ENCODE assay signal across 8 mouse cellular contexts in the genomic region with DNA sequence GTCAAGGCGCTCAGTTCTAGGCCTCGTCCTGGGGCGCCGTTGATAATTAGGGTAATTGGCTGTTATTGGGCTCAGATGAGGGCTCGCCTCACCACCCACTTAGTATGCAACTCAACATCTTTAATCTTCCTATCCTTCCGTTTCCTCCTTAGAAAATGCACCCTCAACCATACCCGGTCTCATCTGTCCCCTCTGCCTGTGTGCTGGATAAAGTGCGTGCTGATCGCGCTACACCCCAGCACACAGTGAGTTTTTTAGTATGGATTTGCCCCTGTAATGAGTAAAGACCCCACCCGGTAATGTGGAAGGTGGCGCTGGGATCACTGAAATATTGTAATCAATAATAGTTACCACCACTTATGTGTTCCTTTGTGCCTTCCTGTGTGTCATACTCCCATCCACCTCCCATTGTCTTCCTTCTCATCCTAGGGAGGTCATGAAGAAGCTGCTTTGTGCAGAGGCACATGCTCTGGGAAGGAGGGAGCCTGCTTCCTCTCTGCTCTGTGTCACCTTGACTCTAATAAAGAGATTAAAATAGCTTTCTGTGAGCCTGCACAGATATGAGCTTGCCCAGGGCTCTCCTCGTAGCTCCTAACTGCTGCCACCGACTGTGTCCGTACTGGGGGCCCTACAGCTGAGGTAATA. TPM values are rescaled to one million over a fixed set of nuclear protein-coding genes. Genes with fewer than 3 reads are reported as not detected.
DNase-seq lines count a peak whose midpoint lies in the region; ATAC-seq and TF ChIP-seq lines count a peak whose summit lies in the region.

No protein-coding gene starts in this region.

- 5% methylated on average over 15 of the region's 15 CpGs for WGBS in heart, embryonic 10.5 days
- 12% methylated on average over 15 of the region's 15 CpGs for WGBS in forebrain, embryonic 12.5 days
- WGBS in liver, embryonic 11.5 days: 5% methylated on average over 15 of the region's 15 CpGs

- no peak for TF ChIP-seq EP300 in ES-Bruce4 (IDR thresholded peaks at IDR 0.05; ENCODE audit: insufficient read depth, low read depth, low read length)

- no peaks in the 10 kb centered on the region for H3K27me3 ChIP-seq in heart, embryonic 10.5 days (ENCODE audit: insufficient read depth, poor library complexity, severe bottlenecking)
- H3K27me3 ChIP-seq in ES-Bruce4 (ENCODE audit: control insufficient read depth, insufficient read depth, low read length, poor library complexity, severe bottlenecking): no peaks in the 10 kb centered on the region
- H3K27me3 ChIP-seq in forebrain, embryonic 12.5 days: peaks cover 7% of the 10 kb centered on the region; the same call in 1 of the 2 replicates
- H3K27me3 ChIP-seq in liver, embryonic 11.5 days (replicated peaks; ENCODE audit: control insufficient read depth, insufficient read depth, low read length): no peaks in the 10 kb centered on the region

- DNase-seq in heart, embryonic 10.5 days (ENCODE audit: low spot score): no peak
- no peak for DNase-seq in heart, adult 18-20 months
- no peak for DNase-seq in liver, embryonic 11.5 days (ENCODE audit: low spot score)
- DNase-seq in yolk sac, embryonic 10.5 days (ENCODE audit: low spot score): peak; percentile 31
- DNase-seq in thymus, postnatal 4 days: no peak
- no peak for DNase-seq in cerebellum, adult 11-12 months

- peaks cover 5% of the 10 kb centered on the region; the same call in 1 of the 2 replicates for H3K36me3 ChIP-seq in heart, embryonic 10.5 days
- no peaks in the 10 kb centered on the region for H3K36me3 ChIP-seq in ES-Bruce4 (ENCODE audit: control insufficient read depth, insufficient read depth, low read length, poor library complexity, severe bottlenecking)
- no peaks in the 10 kb centered on the region for H3K36me3 ChIP-seq in forebrain, embryonic 12.5 days (replicated peaks)
- no peaks in the 10 kb centered on the region for H3K36me3 ChIP-seq in liver, embryonic 11.5 days (ENCODE audit: control insufficient read depth, insufficient read depth, low read length)

- H3K4me1 ChIP-seq in heart, embryonic 10.5 days: peaks cover 18% of the 10 kb centered on the region
- no peaks in the 10 kb centered on the region for H3K4me1 ChIP-seq in ES-Bruce4 (ENCODE audit: control insufficient read depth, insufficient read depth, low read length)
- H3K4me1 ChIP-seq in forebrain, embryonic 12.5 days: peaks cover 27% of the 10 kb centered on the region
- peaks cover 13% of the 10 kb centered on the region; the same call in 1 of the 2 replicates for H3K4me1 ChIP-seq in liver, embryonic 11.5 days (replicated peaks; ENCODE audit: control insufficient read depth, insufficient read depth, low read length)

- no peak; the same call in none of the 2 replicates for ATAC-seq in forebrain, embryonic 12.5 days (ENCODE audit: low FRiP score)
- peak; percentile 24 for ATAC-seq in liver, embryonic 11.5 days (replicated peaks; ENCODE audit: low FRiP score)

- peak overlapping the region; percentile 97 for H3K4me2 ChIP-seq in forebrain, embryonic 12.5 days
- peak overlapping the region; percentile 84 for H3K4me2 ChIP-seq in liver, embryonic 11.5 days

- peak overlapping the region; percentile 71 for H3K9ac ChIP-seq in ES-Bruce4 (ENCODE audit: low read depth, poor library complexity, severe bottlenecking)
- peak overlapping the region; percentile 67 for H3K9ac ChIP-seq in forebrain, embryonic 12.5 days
- H3K9ac ChIP-seq in liver, embryonic 11.5 days (ENCODE audit: low read depth, low read length): peak overlapping the region; percentile 94

- no peaks in the 10 kb centered on the region for H3K9me3 ChIP-seq in heart, embryonic 10.5 days
- no peaks in the 10 kb centered on the region for H3K9me3 ChIP-seq in ES-Bruce4 (replicated peaks; ENCODE audit: control insufficient read depth, insufficient read depth, low read length, poor library complexity, severe bottlenecking)
- H3K9me3 ChIP-seq in forebrain, embryonic 12.5 days: no peaks in the 10 kb centered on the region
- no peaks in the 10 kb centered on the region for H3K9me3 ChIP-seq in liver, embryonic 11.5 days (ENCODE audit: control insufficient read depth, low read length)

- no peak for TF ChIP-seq CTCF in ES-Bruce4 (IDR thresholded peaks at IDR 0.05; ENCODE audit: low read depth, low read length)

- no peak for TF ChIP-seq POLR2A in ES-Bruce4 (IDR thresholded peaks at IDR 0.05; ENCODE audit: insufficient read depth, low read length)

- H3K27ac ChIP-seq in heart, embryonic 10.5 days: peak overlapping the region; percentile 94
- H3K27ac ChIP-seq in ES-Bruce4 (ENCODE audit: insufficient read depth, low read length): no peak overlapping the region
- H3K27ac ChIP-seq in forebrain, embryonic 12.5 days: peak overlapping the region; percentile 79
- H3K27ac ChIP-seq in liver, embryonic 11.5 days (ENCODE audit: low read depth, low read length): peak overlapping the region; percentile 52; the same call in 1 of the 2 replicates

- peak overlapping the region; percentile 82 for H3K4me3 ChIP-seq in heart, embryonic 10.5 days
- H3K4me3 ChIP-seq in ES-Bruce4 (ENCODE audit: low read depth, low read length): peak overlapping the region; percentile 90
- peak overlapping the region; percentile 79 for H3K4me3 ChIP-seq in forebrain, embryonic 12.5 days (replicated peaks)
- H3K4me3 ChIP-seq in liver, embryonic 11.5 days (ENCODE audit: low read depth, low read length): peak overlapping the region; percentile 87

RNA-seq across cellular contexts. Expression of gene Trappc6a, which starts 0.9 kb away (rescaled TPM):
- 95.3 and 107 TPM in 2 replicates for polyA plus RNA-seq in heart, embryonic 10.5 days (2016; fragmentation: Nextera tagmentation; extraction: Ambion mirVana)
- total RNA-seq in heart, adult 18-20 months (2021): 10 to 100 TPM; 44.3 to 45.3 TPM
- polyA plus RNA-seq in ES-Bruce4 (2011; ENCODE audit: insufficient read depth, insufficient read length, low read depth, missing spikeins): 23.5 and 33.6 TPM in 2 replicates
- polyA plus RNA-seq in forebrain, embryonic 12.5 days (2016; fragmentation: Nextera tagmentation; extraction: Ambion mirVana): 43.6 and 47.5 TPM in 2 replicates
- polyA plus RNA-seq in liver, embryonic 11.5 days (2014; fragmentation: Nextera tagmentation; extraction: Ambion mirVana): 97.4 and 108 TPM in 2 replicates

RNA-seq across cellular contexts. Expression of gene Bloc1s3, which starts 0.9 kb away (rescaled TPM):
- 1.5 and 2.0 TPM in 2 replicates for polyA plus RNA-seq in heart, embryonic 10.5 days (2016; fragmentation: Nextera tagmentation; extraction: Ambion mirVana)
- 1 to 10 TPM; 2.7 to 2.8 TPM for total RNA-seq in heart, adult 18-20 months (2021)
- 5.7 and 6.9 TPM in 2 replicates for polyA plus RNA-seq in ES-Bruce4 (2011; ENCODE audit: insufficient read depth, insufficient read length, low read depth, missing spikeins)
- polyA plus RNA-seq in forebrain, embryonic 12.5 days (2016; fragmentation: Nextera tagmentation; extraction: Ambion mirVana): 3.5 and 3.9 TPM in 2 replicates
- polyA plus RNA-seq in liver, embryonic 11.5 days (2014; fragmentation: Nextera tagmentation; extraction: Ambion mirVana): 2.0 and 2.1 TPM in 2 replicates

RNA-seq across cellular contexts. Expression of gene Nkpd1, which starts 8.6 kb away (rescaled TPM):
- 0.09 and 0.14 TPM in 2 replicates for polyA plus RNA-seq in heart, embryonic 10.5 days (2016; fragmentation: Nextera tagmentation; extraction: Ambion mirVana)
- under 1 TPM in 1 of 2 experiments, not detected in 1; 0.18 TPM for total RNA-seq in heart, adult 18-20 months (2021)
- polyA plus RNA-seq in ES-Bruce4 (2011; ENCODE audit: insufficient read depth, insufficient read length, low read depth, missing spikeins): 0.23 and 0.34 TPM in 2 replicates
- 0.17 TPM in 1 of 2 replicates, not detected in the other for polyA plus RNA-seq in forebrain, embryonic 12.5 days (2016; fragmentation: Nextera tagmentation; extraction: Ambion mirVana)
- not detected in 2 replicates for polyA plus RNA-seq in liver, embryonic 11.5 days (2014; fragmentation: Nextera tagmentation; extraction: Ambion mirVana)

RNA-seq across cellular contexts. Expression of gene Exoc3l2, which starts 45.9 kb away (rescaled TPM):
- polyA plus RNA-seq in heart, embryonic 10.5 days (2016; fragmentation: Nextera tagmentation; extraction: Ambion mirVana): 1.8 and 2.5 TPM in 2 replicates
- 1 to 10 TPM in 1 of 2 experiments, under 1 TPM in 1; 0.77 to 1.1 TPM for total RNA-seq in heart, adult 18-20 months (2021)
- polyA plus RNA-seq in ES-Bruce4 (2011; ENCODE audit: insufficient read depth, insufficient read length, low read depth, missing spikeins): 3.0 and 3.8 TPM in 2 replicates
- polyA plus RNA-seq in forebrain, embryonic 12.5 days (2016; fragmentation: Nextera tagmentation; extraction: Ambion mirVana): 0.51 and 0.69 TPM in 2 replicates
- 4.3 and 5.6 TPM in 2 replicates for polyA plus RNA-seq in liver, embryonic 11.5 days (2014; fragmentation: Nextera tagmentation; extraction: Ambion mirVana)

RNA-seq across cellular contexts. Expression of gene Mark4, which starts 50.4 kb away (rescaled TPM):
- 7.0 and 8.9 TPM in 2 replicates for polyA plus RNA-seq in heart, embryonic 10.5 days (2016; fragmentation: Nextera tagmentation; extraction: Ambion mirVana)
- 10 to 100 TPM; 21.3 to 22.1 TPM for total RNA-seq in heart, adult 18-20 months (2021)
- polyA plus RNA-seq in ES-Bruce4 (2011; ENCODE audit: insufficient read depth, insufficient read length, low read depth, missing spikeins): 33.1 and 33.3 TPM in 2 replicates
- 14.0 and 14.3 TPM in 2 replicates for polyA plus RNA-seq in forebrain, embryonic 12.5 days (2016; fragmentation: Nextera tagmentation; extraction: Ambion mirVana)
- polyA plus RNA-seq in liver, embryonic 11.5 days (2014; fragmentation: Nextera tagmentation; extraction: Ambion mirVana): 6.7 and 7.7 TPM in 2 replicates
